Mouse (Mus musculus): ENCODE measurements at regions not wholly inside any gene's neighbourhood (a gene's known extent, or its start where the extent isn't known, plus 50 kb on each side); places are given as distances from the start of the nearest gene placed in this dataset.
"Not testable (repeated sequence)": the region's sequence is repeated elsewhere in the genome, so short reads cannot be mapped to it uniquely, and the experiment has no call there.

DNA sequence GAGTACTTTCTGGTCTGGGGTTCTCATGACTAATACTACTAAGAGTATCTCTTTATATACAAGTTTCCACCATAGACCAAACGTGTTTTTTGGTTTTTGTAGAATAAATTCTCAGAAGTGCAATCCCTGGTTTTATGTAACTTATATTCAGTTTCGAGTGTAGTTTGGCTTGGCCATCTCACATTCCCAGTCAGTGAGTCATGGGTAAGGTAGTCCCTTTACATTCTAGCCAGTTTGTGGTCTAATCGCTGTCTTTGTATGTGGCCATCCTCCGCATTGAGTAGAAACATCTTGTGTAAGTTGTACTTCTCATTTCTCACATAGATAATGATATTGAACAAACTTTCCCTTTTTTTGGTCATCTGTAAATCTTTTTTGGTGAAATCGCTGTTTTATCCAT is 88.3 kb downstream of the Anxa5 start:
- DNase-seq (ENCODE audit: low spot score), result no peak

GRCm38 (mm10) chr3:36383438-36383945 is 92.2 kb downstream of the Anxa5 start:
- DNase-seq (ENCODE audit: low spot score), result no peak

GRCm38 (mm10) chr3:36381621-36382193 is 94.0 kb downstream of the Anxa5 start:
- no peak for DNase-seq (ENCODE audit: low spot score)

- no peak for DNase-seq (ENCODE audit: low spot score)
These were observed 100.0 kb downstream of the Anxa5 start for GRCm38 (mm10) chr3:36375722-36376121.

DNA sequence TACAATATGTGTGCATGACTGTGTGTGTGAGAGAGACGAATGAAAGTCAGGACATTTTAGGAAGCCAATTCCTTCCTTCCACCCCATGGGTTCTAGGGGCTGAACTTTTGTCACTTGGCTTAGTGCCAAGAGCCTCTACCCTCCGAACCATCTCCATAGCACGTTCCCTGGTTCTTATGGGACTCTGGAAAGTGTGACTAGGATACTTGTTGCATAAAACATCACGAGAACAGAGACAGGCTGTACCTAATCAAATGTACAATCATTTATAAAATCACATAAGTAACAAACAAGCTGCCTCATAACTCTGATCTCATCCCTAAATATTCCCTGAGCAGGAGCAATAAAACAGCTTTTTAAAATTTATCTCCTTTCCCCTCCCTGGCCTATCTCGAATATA is 100.8 kb downstream of the Anxa5 start:
- no peak for DNase-seq (ENCODE audit: low spot score)

- no peak for DNase-seq (ENCODE audit: low spot score)
These were observed 114.8 kb downstream of the Anxa5 start for GRCm38 (mm10) chr3:36360933-36361332.

DNA sequence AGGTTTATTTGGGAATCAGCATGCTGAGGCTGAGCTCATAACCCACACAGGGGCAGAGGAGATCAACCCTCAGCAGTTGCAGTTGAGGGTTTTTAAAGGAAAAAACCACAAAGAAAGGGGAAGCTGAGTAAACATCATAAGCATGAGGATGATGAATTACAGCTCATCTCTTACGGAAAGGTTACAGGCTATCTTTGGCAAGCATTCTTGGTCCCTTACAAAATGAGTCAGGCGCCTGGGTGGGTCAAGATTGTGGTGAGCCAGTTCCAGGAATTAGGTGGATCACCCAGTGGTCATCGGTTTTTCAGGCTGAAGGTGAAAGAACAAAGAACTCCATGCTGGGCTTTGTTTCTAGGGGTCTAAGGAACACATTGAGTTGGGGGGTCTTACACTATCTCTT is 121.5 kb downstream of the Anxa5 start:
- not testable (repeated sequence) for DNase-seq (ENCODE audit: low spot score)

DNA sequence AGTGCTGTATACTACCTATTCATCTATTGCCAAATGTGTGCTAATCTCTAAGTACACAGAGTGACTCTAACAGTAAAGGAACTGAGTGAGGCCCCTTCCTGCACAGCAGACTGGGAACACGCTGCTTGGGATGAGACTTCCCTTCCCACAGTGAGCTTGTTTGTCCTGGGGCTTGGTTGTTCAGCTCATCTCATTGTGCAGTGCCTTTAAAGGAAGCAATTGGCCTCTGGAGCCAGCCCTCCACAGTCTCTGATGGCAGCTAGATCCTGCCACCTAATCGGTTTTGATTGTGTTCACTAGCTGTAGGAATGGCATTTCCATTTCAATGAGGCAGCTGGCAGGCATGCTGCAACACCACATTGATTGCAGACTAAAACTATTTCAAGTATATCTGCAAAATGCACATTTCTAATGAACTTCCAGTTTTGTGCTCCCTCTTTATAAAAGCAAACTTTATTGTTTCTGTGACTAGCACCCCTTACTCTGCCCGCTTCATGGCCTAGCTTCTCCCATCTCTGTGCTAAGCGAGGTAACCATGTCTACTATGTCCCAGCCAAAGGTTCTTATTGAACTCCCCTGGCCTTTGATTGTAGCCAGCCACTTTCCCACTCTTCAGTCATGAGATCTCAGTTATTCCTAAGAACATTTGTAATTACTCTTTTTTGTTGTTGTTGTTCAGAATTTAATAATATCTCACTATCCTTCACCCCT is 123.5 kb downstream of the Anxa5 start:
- no peak for DNase-seq (ENCODE audit: low spot score)

- no peak for DNase-seq (ENCODE audit: low spot score)
These were observed 126.6 kb downstream of the Anxa5 start for GRCm38 (mm10) chr3:36349073-36349472.

DNA sequence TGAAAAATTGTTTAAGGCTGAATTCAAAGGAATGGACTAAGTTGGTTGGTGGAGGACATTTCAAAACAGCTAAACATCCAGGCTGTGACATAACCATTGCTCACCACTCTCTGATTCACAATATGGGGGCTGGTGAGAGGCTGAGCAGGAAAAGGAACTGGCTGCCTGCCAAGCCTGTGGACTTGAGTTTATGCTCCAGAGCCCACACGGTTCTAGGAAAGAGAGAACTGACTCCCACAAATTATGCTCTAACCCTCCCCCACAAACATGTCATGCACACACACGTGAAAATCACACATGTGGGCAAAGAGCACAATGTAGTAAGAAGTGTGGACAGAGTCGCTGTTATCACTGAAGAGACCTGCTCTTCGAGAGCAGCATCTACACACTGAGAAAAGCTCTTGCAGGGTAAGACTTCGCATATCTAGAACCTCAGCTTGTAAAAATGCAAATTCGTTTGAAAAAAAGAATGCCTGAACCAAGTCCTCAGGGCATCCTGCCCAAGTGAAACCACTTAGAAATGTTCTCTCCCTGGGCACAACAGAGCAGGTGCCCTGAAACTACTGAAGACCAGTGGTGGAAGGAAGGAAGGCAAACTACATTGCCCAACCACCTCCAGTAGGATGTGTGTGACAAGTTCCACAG is 118.9 kb upstream of the Qrfpr start:
- no peak for DNase-seq (ENCODE audit: low spot score)

DNA sequence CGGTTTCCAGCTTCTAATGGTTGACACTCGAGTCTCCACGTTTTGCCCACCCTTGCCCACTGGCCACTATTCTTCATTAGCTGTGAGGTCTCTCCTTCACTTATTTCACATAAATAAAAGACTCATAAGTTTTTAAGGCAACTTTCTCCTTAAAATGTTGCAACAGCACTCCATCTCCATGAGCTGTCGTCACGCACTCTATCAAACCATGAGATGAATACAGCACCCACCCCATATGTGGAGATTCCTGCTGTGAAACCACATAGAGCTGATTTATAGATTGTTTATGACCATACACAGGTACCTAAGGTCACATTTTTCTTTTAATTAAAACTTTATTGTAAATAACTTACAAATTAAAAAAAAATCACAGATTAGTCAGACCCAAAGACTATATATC is 117.5 kb upstream of the Qrfpr start:
- no peak for DNase-seq (ENCODE audit: low spot score)

- DNase-seq (ENCODE audit: low spot score), result no peak
These were observed 112.2 kb upstream of the Qrfpr start for GRCm38 (mm10) chr3:36334279-36334678.

- no peak for DNase-seq (ENCODE audit: low spot score)
These were observed 109.9 kb upstream of the Qrfpr start for GRCm38 (mm10) chr3:36332016-36332415.

- peak; percentile 26 for DNase-seq (ENCODE audit: low spot score)
These were observed 108.5 kb upstream of the Qrfpr start for GRCm38 (mm10) chr3:36330656-36331055.

DNA sequence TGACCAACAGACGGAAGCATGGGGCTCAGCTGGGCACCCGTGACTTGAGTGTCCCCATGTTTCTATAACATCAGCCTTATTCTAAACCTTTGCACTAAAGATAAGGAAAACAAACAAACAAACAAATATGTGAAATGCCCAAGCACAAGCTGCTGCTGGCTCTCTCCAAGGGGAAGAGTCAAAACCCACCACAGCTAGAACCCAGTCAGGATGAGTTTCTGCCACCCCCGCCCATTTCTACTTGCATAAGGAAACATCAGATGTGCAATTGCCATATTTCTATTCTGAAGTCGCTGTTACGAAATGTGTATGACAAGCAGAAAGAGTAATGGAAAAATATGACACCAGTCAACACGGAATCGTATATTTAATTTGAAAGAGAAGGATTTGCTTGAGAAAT is 107.5 kb upstream of the Qrfpr start:
- DNase-seq (ENCODE audit: low spot score), result no peak

- DNase-seq (ENCODE audit: low spot score), result no peak
These were observed 106.8 kb upstream of the Qrfpr start for GRCm38 (mm10) chr3:36328927-36329326.

- no peak for DNase-seq (ENCODE audit: low spot score)
These were observed 96.5 kb upstream of the Qrfpr start for GRCm38 (mm10) chr3:36318635-36319034.

DNA sequence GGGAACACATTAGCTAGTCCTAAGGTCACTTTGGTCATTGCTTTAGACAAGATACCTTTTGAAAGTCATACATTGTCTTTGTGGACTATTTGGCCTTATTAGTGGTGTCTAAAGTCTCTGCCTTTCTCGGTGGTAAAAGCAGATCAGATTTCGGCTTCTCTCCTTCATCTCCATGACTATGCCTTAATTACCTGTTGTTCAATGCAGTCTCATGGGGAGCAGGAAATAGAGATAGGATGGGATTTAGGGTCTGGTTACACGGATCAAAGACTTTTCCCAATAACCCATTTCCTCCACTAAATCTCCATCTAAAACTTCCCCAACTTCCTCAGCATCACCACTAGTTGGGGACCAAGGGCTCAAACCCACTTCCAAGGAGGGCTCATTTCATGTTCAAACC is 89.2 kb upstream of the Qrfpr start:
- no peak for DNase-seq (ENCODE audit: low spot score)

GRCm38 (mm10) chr3:36310642-36311267 is 88.6 kb upstream of the Qrfpr start:
- no peak for DNase-seq (ENCODE audit: low spot score)

GRCm38 (mm10) chr3:36296792-36297191 is 74.7 kb upstream of the Qrfpr start:
- no peak for DNase-seq (ENCODE audit: low spot score)

DNA sequence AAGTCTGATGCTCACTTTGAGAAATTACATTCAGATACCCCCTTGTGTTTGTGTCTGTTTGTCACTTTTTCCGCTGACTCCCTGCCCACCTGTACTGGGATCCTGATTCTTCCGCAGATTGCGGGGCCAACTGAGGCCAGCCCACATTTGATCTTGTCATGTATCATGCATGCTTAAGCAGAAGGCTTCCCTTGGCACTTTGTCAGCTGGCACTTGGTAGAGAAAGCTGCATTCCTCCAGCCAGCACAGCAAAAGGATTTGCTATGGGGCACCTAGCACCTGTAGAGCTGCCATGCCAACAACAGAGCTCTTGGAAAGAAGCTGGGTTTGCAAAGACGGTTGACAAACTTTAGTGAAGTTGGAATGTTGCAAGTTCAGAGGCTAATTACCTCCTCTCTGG is 69.9 kb upstream of the Qrfpr start:
- DNase-seq (ENCODE audit: low spot score), result no peak

DNA sequence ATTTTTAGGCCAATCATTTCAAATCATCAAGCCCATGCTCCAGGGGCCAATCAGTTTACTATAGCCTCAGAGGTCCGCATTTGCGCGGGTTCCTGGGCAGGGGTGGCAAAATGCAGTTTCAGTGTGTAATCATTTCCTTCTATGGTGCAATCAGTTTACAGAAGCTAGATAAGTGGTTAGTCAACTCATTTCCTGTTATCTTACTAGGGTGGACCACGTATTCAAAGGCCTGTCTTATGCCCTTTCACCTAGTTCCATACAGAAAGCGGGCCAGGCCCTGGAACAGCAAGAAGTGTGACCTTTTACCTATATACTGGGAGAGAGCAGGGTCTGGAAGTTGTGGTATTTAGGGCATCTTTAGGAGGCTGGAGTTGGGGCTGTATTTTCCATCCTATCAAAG is 62.0 kb upstream of the Qrfpr start:
- no peak for DNase-seq (ENCODE audit: low spot score)
